Mouse (Mus musculus): ENCODE results near the gene Gm2974.
"Not testable (repeated sequence)": the region's sequence is repeated elsewhere in the genome, so short reads cannot be mapped to it uniquely, and the experiment has no call there.

DNA sequence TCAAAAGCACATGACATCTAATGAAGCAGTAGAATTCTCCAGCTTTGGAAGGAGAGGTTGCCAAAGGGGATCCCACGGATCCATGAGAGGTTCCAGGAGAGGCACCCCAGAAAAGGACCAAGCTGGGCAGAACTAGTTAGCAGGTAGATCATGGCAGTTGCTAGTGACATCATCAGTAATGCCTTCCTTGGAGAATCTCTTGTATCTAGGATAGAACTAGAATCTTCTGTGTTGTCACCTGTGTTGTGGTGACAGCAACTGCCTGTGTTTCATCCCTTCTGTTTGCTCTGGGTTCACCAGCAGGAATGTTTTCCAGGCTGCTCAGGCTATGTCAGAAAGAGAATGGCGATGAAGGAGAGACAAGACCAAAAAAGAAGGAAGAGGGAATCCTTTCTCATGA, 67.0 kb downstream of the Gm2974 start, which contains the start of gene Gm3138:
- TF ChIP-seq EP300, CTCF (IDR thresholded peaks at IDR 0.05; ENCODE audit: low read depth): not testable (repeated sequence)
